Mouse (Mus musculus): ENCODE results near the gene Ankle1. TPM values are rescaled to one million over a fixed set of nuclear protein-coding genes. Genes with fewer than 3 reads are reported as not detected.

The Ankle1 gene
- total RNA-seq (2021): 10 to 100 TPM in 1 of 2 experiments, 1 to 10 TPM in 1; 4.9 to 10.1 TPM
- long read RNA-seq, experiment 1, partial matches to known transcripts: 2 of 12 reads
- long read RNA-seq, experiment 1, other reads (novel, unspliced or antisense): 5 of 12 reads
- long read RNA-seq, experiment 2, partial matches to known transcripts: 2 of 10 reads
- long read RNA-seq, experiment 2, other reads (novel, unspliced or antisense): 5 of 10 reads

DNA sequence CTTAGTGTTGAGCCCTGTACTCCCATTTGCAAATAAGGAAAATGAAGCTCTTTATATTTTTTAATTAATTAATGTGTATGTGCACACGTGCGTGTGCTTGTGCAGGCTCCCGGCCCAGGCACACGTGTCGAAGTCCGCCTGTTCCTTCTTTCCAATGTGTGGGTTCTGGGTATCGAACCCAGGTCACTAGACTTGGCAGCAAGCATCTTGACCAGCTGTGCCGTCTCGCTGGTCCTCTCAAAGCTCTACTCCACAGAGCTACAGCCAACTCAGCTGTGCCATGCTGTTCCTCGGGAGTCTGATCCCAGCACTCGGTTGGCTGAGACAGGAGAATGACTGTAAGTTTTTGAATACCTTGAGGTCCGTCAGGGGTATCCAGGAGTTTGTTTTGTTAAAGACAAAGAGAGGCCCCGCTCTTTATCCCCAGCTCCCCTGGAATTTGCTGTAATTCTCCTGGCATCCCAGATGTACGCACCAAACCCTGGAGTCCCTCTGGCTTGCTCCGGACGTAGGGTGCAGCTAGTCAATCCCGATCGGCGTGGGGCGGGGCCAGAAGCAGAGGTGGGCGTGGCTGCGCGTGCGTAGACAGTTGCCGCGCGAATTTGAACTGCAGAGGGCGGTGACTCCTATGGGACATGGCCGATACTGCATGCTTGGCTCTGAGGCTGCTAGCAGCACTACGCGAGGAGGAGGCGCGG lies at the start of gene Ankle1:
TSS of gene Ankle1 (plus strand) at position 610 of the 698 bp plus-strand sequence.
- DNase-seq: peak; percentile 99

DNA sequence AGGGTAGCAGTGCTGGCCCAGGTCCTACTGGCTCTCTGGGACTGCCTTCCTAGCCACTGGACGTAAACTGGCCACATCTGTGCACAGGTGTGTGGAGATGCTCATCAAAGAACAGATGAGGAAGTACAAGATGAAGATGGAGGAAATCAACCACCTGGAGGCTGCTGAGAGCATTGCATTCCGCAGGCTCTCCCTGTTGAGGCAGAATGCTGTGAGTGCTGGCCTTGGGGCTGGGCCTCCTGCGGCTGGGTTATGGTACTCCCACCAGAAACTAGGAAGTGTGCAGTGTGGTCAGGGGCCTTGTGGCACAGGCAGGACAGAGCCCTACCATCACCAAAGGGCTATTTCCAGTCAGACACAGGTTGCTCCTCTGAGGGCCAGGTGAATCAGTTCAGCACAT lies 47.8 kb upstream of the Ankle1 start:
- no peak for DNase-seq

DNA sequence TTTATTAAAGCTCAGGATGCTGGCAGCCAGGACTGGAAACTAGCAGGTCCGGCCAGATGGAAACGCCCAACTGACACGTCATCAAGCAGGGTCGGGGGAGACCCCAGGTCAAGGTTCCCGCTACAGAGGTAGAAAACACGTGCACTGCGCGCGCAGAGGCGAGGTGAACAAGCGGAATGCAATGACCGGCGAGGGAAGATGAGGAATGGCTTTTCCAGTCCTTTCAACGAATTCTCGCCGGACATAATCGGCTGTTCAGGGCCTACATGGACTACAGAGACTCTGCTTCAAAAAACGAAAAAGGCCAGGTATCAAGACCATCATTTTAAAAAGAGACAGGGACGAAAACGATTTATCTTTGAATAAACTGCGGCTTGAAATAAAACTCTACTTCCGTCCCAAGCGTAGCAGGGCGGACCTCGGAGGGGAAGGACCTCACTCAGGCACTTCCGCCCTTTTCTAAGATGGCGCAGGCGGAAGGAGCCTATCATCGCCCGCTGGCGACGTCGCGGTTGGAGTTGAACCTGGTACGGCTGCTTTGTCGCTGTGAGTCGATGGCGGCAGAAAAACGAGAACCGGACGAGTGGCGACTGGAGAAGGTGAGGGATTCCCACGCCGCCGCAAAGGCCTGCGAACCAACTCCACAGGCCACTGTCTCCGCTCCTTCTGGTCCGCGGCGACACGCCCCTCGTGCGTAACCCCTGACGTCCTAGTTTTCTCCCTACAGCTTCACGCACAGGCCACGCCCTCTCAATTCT lies 38.9 kb upstream of the Ankle1 start, which contains the start of gene Use1:
TSS of gene Use1 (plus strand) at position 78 of the 758 bp plus-strand sequence.
- peak; percentile 93 for DNase-seq

DNA sequence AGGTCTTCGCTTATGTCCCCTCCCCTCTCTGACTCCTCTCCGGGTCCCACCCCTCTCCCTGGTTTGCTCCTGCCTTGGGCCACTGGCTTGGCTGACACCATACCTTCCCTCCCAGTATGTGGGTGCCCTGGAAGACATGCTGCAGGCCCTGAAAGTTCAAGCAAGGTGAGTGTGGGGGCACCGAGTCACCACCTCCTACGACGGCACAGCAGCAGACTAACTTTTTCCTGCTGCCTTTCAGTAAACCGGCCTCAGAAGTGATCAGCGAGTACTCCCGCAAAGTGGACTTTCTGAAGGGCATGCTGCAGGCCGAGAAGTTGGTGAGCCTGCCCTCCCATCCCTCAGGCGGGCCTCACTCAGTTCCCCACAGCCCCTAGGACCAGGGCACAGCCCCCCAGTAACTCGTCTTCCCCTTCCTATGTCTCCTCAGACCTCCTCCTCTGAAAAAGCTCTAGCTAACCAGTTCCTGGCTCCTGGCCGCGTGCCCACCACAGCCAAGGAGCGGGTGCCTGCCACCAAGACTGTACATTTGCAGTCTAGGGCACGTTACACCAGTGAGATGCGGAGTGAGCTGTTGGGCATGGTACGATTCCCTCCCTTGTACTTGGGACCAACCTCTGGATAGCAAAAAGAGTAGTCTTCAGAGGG lies 38.2 kb upstream of the Ankle1 start:
- peak; percentile 53 for DNase-seq

DNA sequence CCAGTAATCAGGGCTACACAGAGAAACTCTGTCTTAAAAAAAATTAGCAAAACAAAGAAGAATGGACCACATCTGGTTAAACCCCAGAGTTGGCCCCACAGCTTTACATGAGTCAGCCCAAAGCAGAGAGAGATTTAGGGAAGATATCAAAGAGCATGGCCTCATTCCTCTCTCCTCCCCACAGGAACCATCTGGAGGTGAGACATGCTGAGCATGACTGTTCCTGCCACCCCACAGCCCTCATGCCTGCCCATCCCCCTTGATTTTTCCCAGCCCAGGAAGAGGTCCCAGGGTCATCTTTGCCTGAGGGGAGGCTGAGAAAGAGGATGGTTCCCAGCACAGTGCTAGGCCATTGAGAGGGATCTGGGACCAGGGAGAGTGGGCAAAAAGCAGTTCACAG lies 37.4 kb upstream of the Ankle1 start:
- DNase-seq: no peak

DNA sequence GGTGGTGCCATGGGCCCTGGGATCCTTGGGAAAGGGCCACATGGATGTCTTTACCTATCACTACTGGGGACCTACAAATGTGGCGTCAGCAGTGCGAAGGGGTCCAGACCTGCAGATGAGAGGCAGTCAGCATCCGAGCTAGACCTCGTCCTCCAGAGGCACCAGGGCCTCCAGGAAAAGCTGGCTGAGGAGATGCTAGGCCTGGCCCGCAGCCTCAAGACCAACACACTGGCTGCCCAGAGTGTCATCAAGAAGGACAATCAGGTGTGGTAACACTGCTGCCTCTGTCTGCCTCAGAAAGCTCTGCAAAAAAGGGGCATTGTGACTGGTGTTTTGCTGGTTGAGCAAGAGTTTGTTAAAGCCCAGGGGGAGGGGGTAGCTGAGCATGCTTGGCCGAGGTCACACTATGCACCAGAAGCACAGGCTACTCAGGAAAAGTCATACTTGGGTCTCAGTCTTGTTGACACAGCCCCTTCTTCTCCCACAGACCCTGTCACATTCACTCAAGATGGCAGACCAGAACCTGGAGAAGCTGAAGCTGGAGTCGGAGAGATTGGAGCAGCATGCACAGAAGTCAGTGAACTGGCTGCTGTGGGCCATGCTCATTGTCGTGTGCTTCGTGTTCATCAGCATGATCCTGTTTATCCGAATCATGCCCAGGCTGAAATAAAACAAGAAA lies 36.6 kb upstream of the Ankle1 start:
- no peak for DNase-seq

DNA sequence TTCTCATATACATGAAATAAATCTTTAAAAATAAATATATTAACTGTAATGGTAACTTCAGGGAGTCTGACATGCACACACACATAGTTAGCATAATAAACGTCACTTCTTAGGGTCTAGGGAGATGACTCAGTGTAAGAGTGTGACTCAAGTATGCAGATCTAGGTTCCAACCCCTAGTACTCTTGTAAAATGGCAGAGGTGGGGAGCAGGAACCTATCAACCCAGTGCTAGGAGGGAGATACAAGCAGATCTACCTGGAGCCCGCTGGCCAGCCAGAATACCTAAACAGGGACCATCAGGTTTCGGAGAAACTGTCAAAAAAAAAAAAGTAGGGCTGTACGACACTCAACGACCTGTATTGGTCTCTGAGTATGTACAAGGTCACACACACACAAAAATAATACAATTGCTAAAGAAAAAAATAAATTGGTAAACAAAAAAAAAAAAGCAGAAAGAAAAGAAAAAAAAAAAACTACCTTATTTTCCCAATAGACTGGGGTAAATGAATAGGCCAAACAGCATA lies 35.0 kb upstream of the Ankle1 start:
- DNase-seq: no peak

DNA sequence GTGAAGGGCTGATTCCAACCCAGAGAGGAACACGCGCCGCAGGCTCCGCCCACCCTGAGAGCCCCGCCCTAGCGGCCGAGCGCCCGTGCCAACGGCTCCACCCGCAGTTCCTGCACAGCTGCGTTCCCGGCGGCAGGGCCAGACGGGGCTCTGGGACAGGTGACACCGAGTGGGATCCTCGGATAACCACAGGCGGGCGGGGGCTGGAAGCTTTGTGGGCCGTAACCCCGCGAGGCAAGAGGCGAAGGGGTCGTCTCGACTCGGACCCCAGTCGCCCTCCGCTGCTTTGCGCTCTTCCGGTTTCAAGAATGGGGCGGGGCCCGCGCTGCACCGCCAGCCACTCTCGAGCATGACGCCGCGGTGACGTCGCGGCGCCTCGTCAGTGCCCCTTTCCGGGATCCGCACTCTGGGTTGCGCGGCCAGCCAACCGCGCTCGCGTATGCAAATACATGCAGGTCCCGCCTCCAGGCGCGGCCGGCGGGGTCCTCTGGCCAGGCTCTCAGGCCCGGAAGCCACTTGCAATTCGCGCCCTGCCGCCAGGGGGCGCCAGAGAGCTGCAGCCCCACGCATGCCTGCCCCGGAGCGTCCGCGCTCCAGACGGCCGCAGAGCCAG lies 34.5 kb upstream of the Ankle1 start, which contains the start of gene Ocel1:
TSS of gene Ocel1 (plus strand) at position 63 of the 613 bp plus-strand sequence.
- peak; percentile 99 for DNase-seq

DNA sequence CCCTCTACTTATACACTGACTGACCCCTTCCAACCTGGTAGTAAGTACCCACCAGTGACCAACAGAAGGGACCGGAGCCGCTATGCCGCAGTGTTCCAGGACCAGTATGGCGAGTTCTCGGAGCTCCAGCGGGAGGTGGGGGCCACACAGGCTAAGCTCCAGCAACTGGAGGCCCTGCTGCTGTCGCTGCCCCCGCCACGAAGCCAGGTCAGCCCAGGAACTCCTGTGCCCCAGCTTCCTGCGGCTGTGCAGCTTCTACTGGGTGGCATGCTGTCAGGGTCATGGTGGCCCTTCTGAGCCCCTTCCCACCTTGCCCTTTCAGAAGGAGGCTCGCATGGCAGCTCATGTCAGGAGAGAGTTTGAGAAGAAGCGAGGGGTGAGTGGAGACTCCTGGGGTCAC lies 33.4 kb upstream of the Ankle1 start:
- DNase-seq: no peak

DNA sequence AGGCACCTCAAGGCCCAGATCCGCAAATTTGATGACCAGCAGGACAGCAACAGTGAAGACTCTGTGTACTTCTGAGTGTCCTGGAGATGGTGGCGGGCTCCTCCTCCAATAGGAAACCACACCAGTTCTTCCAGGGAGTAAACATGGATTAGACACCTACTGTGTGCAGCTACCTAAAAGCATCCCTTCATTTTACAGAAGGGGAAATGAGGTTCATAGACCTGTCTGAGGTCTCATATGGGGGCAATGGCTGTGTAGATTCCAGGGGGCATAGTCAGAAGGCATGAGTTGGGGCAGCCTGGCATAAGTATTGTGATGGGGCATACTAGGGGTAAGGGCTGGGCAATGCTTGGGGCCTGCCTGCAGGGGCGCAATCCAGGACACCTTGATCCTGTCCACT lies 32.8 kb upstream of the Ankle1 start:
- no peak for DNase-seq

DNA sequence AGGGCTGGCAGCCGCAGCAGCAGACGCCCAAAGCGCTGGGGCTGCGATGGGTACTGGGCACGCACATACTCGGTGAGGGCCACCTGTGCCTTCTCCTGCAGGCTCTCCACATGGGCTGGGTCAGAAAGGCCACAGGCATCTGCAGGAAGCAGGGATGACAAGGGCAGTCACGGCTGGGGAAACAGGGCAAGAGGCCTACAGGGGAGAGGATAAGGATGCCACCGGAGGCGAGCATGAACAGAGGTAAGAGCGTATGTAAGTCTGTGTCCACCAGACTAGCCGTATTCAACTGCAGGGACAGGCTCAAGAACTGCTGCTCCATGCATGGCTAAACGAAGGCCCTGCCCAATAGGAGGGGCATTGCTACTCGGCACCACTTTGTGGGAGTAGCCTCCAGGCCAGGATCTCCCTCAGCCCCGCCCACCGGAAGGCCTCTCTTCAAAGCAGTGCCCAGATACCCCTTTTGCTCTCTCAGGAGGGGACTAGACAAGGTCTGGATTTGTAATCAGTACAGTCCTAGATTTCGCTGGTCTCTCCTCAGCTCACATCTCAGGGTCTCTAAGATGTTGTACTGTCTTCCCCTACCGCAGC lies 31.1 kb upstream of the Ankle1 start:
- DNase-seq: peak; percentile 60

DNA sequence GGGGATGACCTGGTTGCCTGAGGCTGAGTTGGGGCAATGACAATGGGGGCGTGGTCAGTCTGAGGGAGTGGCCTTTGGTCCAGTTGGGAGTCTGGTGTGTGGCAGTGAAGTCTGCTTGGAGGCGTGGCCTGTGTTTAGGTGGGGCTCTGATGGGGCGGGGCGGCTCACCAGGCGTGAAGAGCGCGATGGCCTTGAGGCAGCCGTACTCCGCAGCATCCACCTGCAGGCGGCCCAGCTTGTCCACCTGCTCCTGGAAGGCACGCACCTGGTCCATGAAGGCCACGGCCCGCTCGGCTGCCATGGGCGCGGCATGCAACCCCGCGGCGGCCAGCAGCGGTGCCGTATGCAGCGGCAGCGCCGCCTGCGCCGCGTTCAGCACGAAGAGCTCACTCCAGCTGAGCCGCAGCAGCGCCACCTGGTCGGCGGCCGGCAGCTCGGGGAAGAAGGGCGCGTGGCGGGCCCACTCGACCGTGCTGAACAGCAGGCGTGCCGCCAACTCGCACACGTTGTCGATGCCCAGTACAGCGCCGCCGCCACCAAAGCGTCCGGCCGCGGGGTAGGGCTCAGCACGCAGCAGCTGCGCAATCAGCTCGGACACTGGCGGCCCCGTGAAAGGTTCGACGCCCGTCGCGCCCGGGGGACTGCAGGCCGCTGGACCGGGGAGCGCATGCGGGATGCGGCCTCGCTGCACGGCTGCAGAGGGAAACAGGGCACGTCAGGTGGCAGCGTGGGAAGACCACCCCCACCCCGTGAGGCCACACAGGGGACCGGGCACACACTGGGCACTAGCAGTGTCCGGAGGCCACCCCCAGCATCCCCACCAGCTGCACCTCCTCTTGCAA lies 30.0 kb upstream of the Ankle1 start:
- DNase-seq: peak; percentile 82

DNA sequence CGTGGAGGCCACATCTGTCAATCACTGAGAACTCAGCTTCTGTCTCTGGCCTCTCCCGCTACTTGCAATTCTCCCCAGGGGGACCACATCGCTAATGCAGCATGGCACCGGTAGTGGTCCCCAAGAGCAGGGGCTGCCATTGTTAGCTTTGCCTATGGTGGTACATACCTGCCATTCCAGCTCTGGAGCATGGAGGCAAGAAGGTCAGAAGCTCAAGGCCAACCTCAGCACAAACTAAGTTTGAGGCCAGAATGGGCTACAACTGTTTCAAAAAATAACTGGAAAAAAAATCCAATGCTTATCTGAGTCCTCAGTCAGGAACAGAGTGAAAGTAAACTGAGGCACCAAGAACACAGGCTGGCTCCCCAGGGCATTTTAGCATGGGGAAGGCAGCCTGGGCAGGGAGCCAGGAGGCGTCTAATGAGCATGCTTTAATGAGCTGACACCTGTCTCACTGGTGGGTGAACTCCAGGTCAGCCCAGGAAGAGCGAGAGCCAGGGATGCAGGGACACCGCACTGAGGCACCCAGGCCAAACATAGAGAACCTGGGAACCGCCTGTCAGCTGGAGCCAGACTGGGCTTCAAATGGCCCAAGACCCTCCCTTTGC lies 29.3 kb upstream of the Ankle1 start:
- DNase-seq: no peak

DNA sequence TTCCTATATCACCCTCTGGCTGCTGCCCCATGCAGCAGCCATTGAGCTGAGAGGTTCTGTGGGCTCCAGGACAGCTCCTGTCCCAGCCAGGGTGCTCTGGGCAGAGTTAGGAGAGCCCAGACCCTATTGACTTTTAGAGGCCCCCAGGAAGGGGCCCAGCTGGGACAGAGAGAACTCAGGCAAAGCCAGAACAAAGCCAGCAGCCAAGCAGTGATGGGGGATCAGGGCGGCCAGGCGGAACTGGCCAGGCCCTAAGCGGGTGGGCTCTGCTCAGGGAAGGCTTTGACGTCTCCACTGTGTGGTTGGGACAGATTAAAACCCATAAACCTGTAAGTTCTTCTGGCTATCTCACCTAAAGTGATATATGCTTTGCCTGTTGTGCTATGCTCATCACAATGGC lies 26.8 kb upstream of the Ankle1 start:
- DNase-seq: no peak

DNA sequence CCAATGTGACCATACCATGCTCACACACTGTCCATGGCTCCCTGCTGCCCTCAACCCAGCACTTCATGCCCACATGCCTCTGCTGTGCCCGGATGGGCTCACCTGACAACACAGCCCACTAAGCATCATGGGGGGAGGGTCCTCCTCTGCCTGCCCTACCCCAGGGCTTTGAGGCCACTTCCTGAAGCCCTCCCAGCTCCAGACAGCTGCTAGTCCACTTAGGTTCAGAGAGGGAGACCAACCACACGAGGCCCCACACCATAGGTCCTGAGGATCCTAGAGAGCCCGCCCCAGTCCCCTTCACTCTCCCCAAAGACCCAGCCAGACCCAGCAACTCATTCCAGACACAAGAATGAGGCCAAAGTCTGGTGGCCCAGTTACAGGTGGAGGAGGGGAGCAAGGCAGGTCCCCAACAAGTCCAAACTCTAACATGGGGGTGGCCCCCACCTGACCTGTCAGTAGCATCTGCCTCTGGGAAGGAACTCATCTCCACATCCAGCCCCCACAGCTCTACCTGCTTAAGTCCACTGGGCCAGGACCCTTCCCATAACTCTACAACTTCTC lies 26.2 kb upstream of the Ankle1 start:
- DNase-seq: no peak

DNA sequence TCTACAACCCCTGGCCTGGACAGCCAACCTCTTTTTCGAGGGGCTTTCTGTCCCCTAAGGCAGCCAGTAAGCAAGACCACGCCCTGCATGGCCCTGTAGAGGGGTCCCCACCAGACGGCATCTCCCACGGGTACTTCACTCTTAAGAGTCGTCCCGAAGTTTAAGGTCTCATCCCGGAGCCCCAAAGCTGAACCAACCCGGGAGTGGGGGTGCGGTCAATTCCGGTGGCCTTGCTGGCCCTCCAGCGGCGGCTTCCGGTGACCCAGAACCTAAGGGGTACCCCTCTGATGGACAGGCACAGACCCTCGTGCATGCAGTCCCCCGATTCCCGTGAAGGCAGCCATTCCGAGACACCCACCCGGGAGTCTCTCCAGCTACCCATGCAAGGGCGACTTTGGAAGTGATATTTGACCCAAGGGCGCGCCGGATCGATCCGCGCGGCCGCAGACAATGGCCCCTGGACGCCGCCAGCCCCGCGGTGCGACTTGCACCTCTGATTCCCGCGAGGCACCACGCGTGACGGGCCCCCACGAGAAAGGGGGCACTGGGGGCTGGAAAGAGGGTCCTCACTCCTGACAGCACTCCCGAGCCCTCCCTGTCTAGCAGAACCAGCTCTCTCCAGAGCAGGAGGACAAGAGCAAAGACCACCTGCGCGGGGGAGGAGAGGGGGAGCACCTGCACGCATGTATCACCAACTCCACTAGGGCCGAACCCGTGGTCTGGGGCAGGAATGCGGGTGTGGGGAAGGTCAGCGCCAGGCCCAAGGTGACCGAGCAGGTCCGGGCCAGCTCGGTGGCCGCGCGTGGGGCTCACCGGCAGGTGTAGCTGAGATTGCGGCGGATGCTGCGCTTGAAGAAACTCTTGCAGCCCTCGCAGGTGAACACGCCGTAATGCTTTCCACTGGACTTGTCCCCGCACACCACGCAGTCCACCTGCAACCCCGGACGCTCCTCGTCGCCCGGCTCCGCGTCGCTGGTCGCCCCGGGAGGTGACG lies 25.3 kb upstream of the Ankle1 start:
- peak; percentile 62 for DNase-seq

DNA sequence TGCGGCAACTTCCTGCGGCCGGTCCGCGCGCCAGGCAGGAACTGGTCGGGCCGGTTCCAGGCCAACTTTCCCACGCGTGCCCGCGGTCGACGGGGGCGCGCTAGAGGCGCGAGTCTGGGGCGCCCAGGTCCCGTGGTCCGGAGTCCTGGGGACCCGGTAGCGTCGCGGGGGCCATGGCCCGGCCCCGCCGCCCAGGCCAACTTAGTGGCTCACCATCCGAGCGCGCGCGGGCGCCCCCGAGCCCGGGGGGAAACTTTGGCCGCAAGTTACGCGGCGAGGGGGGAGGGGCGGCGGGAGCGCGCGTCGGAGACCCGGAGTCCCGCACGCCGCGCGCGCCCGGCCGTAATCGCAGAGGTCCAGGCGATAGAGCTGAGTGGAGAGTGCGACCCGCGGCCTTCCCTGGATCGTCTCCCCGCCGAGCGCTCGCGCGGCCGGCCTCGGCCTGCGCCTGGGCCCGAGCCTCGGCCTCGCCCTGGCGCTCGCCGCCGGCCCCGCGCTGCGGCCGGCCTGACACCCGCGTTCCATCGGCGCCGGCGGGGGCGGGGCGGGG lies 24.3 kb upstream of the Ankle1 start, which contains the start of gene Nr2f6:
TSS of gene Nr2f6 (minus strand) at position 540 of the 550 bp plus-strand sequence.
- DNase-seq: peak; percentile 82
